ENCODE assay signal across 23 mouse cellular contexts in genomic region chr7:30832261-30832660, GRCm38 (mm10). TPM values are rescaled to one million over a fixed set of nuclear protein-coding genes. Genes with fewer than 3 reads are reported as not detected.
DNase-seq lines count a peak whose midpoint lies in the region; ATAC-seq and TF ChIP-seq lines count a peak whose summit lies in the region.
"Had no signal": no experiment of that assay in that cellular context is flagged by ENCODE, and none has a peak within 500 bp of the region (broad histone marks: within the 10 kb centered on the region; RNA-seq: fewer than 3 reads in every experiment).

No protein-coding gene starts in this region.

- no peak for TF ChIP-seq CTCF in thymus, adult 2 months (IDR thresholded peaks at IDR 0.05; ENCODE audit: borderline replicate concordance, control insufficient read depth, extremely low read depth, insufficient read depth, low read length, poor library complexity)

- no peaks in the 10 kb centered on the region for H3K4me1 ChIP-seq in liver, embryonic 15.5 days (replicated peaks)
- peaks cover 3% of the 10 kb centered on the region for H3K4me1 ChIP-seq in thymus, adult 2 months (replicated peaks; ENCODE audit: control insufficient read depth, insufficient read depth, low read length)
- H3K4me1 ChIP-seq: limb, embryonic 10.5 days; midbrain, embryonic 13.5 days had no signal

- 0 out of 2 replicates have a peak overlapping the region, but pooled peaks have one; percentile 5 for H3K4me2 ChIP-seq in liver, embryonic 15.5 days
- H3K4me2 ChIP-seq: midbrain, embryonic 13.5 days had no signal

- H3K27ac ChIP-seq in liver, embryonic 15.5 days (replicated peaks): no peak overlapping the region
- no peak overlapping the region for H3K27ac ChIP-seq in thymus, adult 2 months (ENCODE audit: control insufficient read depth, insufficient read depth, low read length)
- H3K27ac ChIP-seq: gastrocnemius, adult 2 months; hindbrain, postnatal 0 days; limb, embryonic 10.5 days; midbrain, embryonic 13.5 days had no signal

- H3K36me3 ChIP-seq in liver, embryonic 15.5 days (replicated peaks): no peaks in the 10 kb centered on the region
- H3K36me3 ChIP-seq in thymus, adult 2 months (ENCODE audit: control insufficient read depth, insufficient read depth, low read length): no peaks in the 10 kb centered on the region
- H3K36me3 ChIP-seq: limb, embryonic 10.5 days; midbrain, embryonic 13.5 days had no signal

- H3K27me3 ChIP-seq in liver, embryonic 15.5 days: no peaks in the 10 kb centered on the region
- H3K27me3 ChIP-seq in thymus, adult 2 months (ENCODE audit: control insufficient read depth, insufficient read depth, low read length): no peaks in the 10 kb centered on the region
- H3K27me3 ChIP-seq: midbrain, embryonic 13.5 days had no signal

- no peak for TF ChIP-seq POLR2A in thymus, adult 2 months (IDR thresholded peaks at IDR 0.05; ENCODE audit: control insufficient read depth, extremely low read depth, insufficient read depth, low read length, poor library complexity)

- no peak overlapping the region for H3K9ac ChIP-seq in liver, embryonic 15.5 days
- H3K9ac ChIP-seq: midbrain, embryonic 13.5 days had no signal

- peak; percentile 44 for DNase-seq in CD4-positive, CD25-positive, alpha-beta regulatory T cell, adult 2 months (ENCODE audit: low read depth, low spot score)
- no peak for DNase-seq in liver
- no peak for DNase-seq in layer of hippocampus, adult 8-10 months (ENCODE audit: low spot score in 2 of 2)
- DNase-seq in thymus, adult 2 months: no peak
- DNase-seq: cerebellum, postnatal 10 days; gastrocnemius, adult 2 months; heart, adult 18-20 months; kidney, adult 2 months; kidney, postnatal 4 days; layer of hippocampus, postnatal 36 days; lung, postnatal 36 days had no signal

- H3K4me3 ChIP-seq in liver, embryonic 15.5 days (replicated peaks): no peak overlapping the region
- H3K4me3 ChIP-seq in thymus, adult 2 months (ENCODE audit: control insufficient read depth, insufficient read depth, low read length): no peak overlapping the region
- H3K4me3 ChIP-seq: gastrocnemius, adult 2 months; limb, embryonic 10.5 days; midbrain, embryonic 13.5 days; myocyte had no signal

- ATAC-seq in CD4-positive, CD25-positive, alpha-beta regulatory T cell, adult 4 months: no peak
- no peak for ATAC-seq in liver, embryonic 15.5 days (ENCODE audit: insufficient read depth)
- peak; percentile 49 to 51; a peak in 2 of 4 replicates for ATAC-seq in hematopoietic stem cell, adult 5-6 weeks (replicated peaks in 1 of 2; ENCODE audit: insufficient read depth in 1 of 2, low FRiP score in 2 of 2, low TSS enrichment in 1 of 2, low read depth in 1 of 2, poor library complexity in 2 of 2, severe bottlenecking in 2 of 2)
- no peak for ATAC-seq in cerebellum, adult (ENCODE audit: insufficient number of reproducible peaks, low FRiP score, low TSS enrichment)
- ATAC-seq: activated CD4-positive, CD25-positive, alpha-beta regulatory T cell, adult 4 months; forebrain, embryonic 16.5 days; hindbrain, postnatal 0 days; midbrain, embryonic 13.5 days had no signal

- H3K9me3 ChIP-seq in liver, embryonic 15.5 days (replicated peaks): no peaks in the 10 kb centered on the region
- H3K9me3 ChIP-seq: limb, embryonic 10.5 days; midbrain, embryonic 13.5 days had no signal

- whole genome bisulfite sequencing in liver, embryonic 15.5 days (ENCODE audit: insufficient replicate concordance): 49% methylated on average over 17 of the region's 17 CpGs
- WGBS in thymus, adult 2 months: 7% methylated on average over 11 of the region's 17 CpGs

RNA-seq across cellular contexts. Expression of gene Ffar2, which starts 8.7 kb away (rescaled TPM):
- polyA plus RNA-seq in CD4-positive, CD25-positive, alpha-beta regulatory T cell, adult 4 months (2017; shearing (Covaris generic)): 1 to 10 TPM in 1 of 2 experiments, under 1 TPM in 1; 0.70 to 1.4 TPM
- 0.94 and 1.2 TPM in 2 replicates for polyA plus RNA-seq in liver, embryonic 15.5 days (2015; fragmentation: Nextera tagmentation; extraction: Ambion mirVana)
- 31.8 and 42.8 TPM in 2 replicates for total RNA-seq in hematopoietic stem cell, adult 5-6 weeks (2017)
- total RNA-seq in layer of hippocampus, adult 8-10 months (2022): under 1 TPM in 1 of 4 experiments, not detected in 3; 0.20 TPM
- 3.2 and 3.5 TPM in 2 replicates for polyA plus RNA-seq in thymus, adult 2 months (2012; rRNA removed)
- total RNA-seq: layer of hippocampus, postnatal 36 days had no signal
- polyA plus RNA-seq: forebrain, embryonic 16.5 days; limb, embryonic 10.5 days; myocyte had no signal

RNA-seq across cellular contexts. Expression of gene Ffar3, which starts 23.7 kb away (rescaled TPM):
- not detected for polyA plus RNA-seq in CD4-positive, CD25-positive, alpha-beta regulatory T cell, adult 4 months (2017; shearing (Covaris generic))
- not detected in 2 replicates for polyA plus RNA-seq in liver, embryonic 15.5 days (2015; fragmentation: Nextera tagmentation; extraction: Ambion mirVana)
- total RNA-seq in hematopoietic stem cell, adult 5-6 weeks (2017): not detected in 2 replicates
- not detected for total RNA-seq in layer of hippocampus, adult 8-10 months (2022)
- 0.13 TPM in 1 of 2 replicates, not detected in the other for polyA plus RNA-seq in thymus, adult 2 months (2012; rRNA removed)
- total RNA-seq: gastrocnemius, adult 2 months; heart, adult 18-20 months; layer of hippocampus, postnatal 36 days had no signal
- polyA plus RNA-seq: activated CD4-positive, CD25-positive, alpha-beta regulatory T cell, adult 4 months; forebrain, embryonic 16.5 days; limb, embryonic 10.5 days; liver, embryonic 16.5 days; midbrain, embryonic 13.5 days; myocyte; testis, adult 2 months had no signal

RNA-seq across cellular contexts. Expression of gene Ffar1, which starts 29.1 kb away (rescaled TPM):
- under 1 TPM in 1 of 2 experiments, not detected in 1; 0.14 TPM for polyA plus RNA-seq in CD4-positive, CD25-positive, alpha-beta regulatory T cell, adult 4 months (2017; shearing (Covaris generic))
- not detected in 2 replicates for polyA plus RNA-seq in liver, embryonic 15.5 days (2015; fragmentation: Nextera tagmentation; extraction: Ambion mirVana)
- not detected in 2 replicates for total RNA-seq in hematopoietic stem cell, adult 5-6 weeks (2017)
- not detected for total RNA-seq in layer of hippocampus, adult 8-10 months (2022)
- polyA plus RNA-seq in thymus, adult 2 months (2012; rRNA removed): 0.50 and 0.60 TPM in 2 replicates
- total RNA-seq: gastrocnemius, adult 2 months; hindbrain, postnatal 0 days; layer of hippocampus, postnatal 36 days had no signal
- polyA plus RNA-seq: forebrain, embryonic 16.5 days; hindbrain, postnatal 0 days; limb, embryonic 10.5 days; liver, embryonic 16.5 days; midbrain, embryonic 13.5 days; myocyte had no signal

RNA-seq across cellular contexts. Expression of gene Krtdap, which starts 44.6 kb away (rescaled TPM):
- not detected for polyA plus RNA-seq in CD4-positive, CD25-positive, alpha-beta regulatory T cell, adult 4 months (2017; shearing (Covaris generic))
- 0.21 and 2.5 TPM in 2 replicates for polyA plus RNA-seq in liver, embryonic 15.5 days (2015; fragmentation: Nextera tagmentation; extraction: Ambion mirVana)
- total RNA-seq in hematopoietic stem cell, adult 5-6 weeks (2017): not detected in 2 replicates
- total RNA-seq in layer of hippocampus, adult 8-10 months (2022): not detected
- polyA plus RNA-seq in thymus, adult 2 months (2012; rRNA removed): 11.9 and 18.3 TPM in 2 replicates
- total RNA-seq: heart, adult 18-20 months; hindbrain, postnatal 0 days; layer of hippocampus, postnatal 36 days had no signal
- polyA plus RNA-seq: activated CD4-positive, CD25-positive, alpha-beta regulatory T cell, adult 4 months; forebrain, embryonic 16.5 days; kidney, adult 2 months; limb, embryonic 10.5 days; midbrain, embryonic 13.5 days; myocyte; testis, adult 2 months had no signal

RNA-seq across cellular contexts. Expression of gene Cd22, which starts 47.9 kb away (rescaled TPM):
- 10 to 100 TPM in 1 of 2 experiments, 1 to 10 TPM in 1; 4.2 to 20.3 TPM for polyA plus RNA-seq in CD4-positive, CD25-positive, alpha-beta regulatory T cell, adult 4 months (2017; shearing (Covaris generic))
- polyA plus RNA-seq in liver, embryonic 15.5 days (2015; fragmentation: Nextera tagmentation; extraction: Ambion mirVana): 0.81 and 0.86 TPM in 2 replicates
- total RNA-seq in hematopoietic stem cell, adult 5-6 weeks (2017): not detected in 2 replicates
- total RNA-seq in layer of hippocampus, adult 8-10 months (2022): 1 to 10 TPM in 2 of 4 experiments, not detected in 2; 1.1 to 1.6 TPM
- polyA plus RNA-seq in thymus, adult 2 months (2012; rRNA removed): 8.5 and 8.9 TPM in 2 replicates
- total RNA-seq: layer of hippocampus, postnatal 36 days had no signal
- polyA plus RNA-seq: limb, embryonic 10.5 days; midbrain, embryonic 13.5 days; myocyte had no signal

Comparison
In these comparisons a context has a peak if more than half of its experiments do, and no peak if none do; other contexts are left out.
1. ATAC-seq: peak in hematopoietic stem cell, adult 5-6 weeks (2 of 2); none in CD4-positive, CD25-positive, alpha-beta regulatory T cell, adult 4 months (single experiment), liver, embryonic 15.5 days (single experiment) and cerebellum, adult (single experiment).